Mouse (Mus musculus) heart, embryonic 14.5 days (tissue): ENCODE measurements around the gene Prss16. TPM values are rescaled to one million over a fixed set of nuclear protein-coding genes. Genes with fewer than 3 reads are reported as not detected.
"Not testable (repeated sequence)": the region's sequence is repeated elsewhere in the genome, so short reads cannot be mapped to it uniquely, and the experiment has no call there.

ENCODE experiments used
- ATAC-seq: fragments of 200-750 bp; cut with Nextera tagmentation; 2 replicates; pipeline ENCODE4 v1.8.0; 2017; ENCODE audit warnings: low read depth, moderate TSS enrichment; ENCODE audit not compliant: insufficient number of reproducible peaks, insufficient read depth, low FRiP score
- H3K27ac ChIP-seq, 2 experiments: fragments of 200-500 bp in 1 of 2; fragments of 300-500 bp in 1 of 2; sonication (generic) in 1 of 2; replicated peaks in 1 of 2; 2 replicates each; pipeline ENCODE4 v1.5.1; 2012 to 2014; ENCODE audit warnings: low read depth in 2 of 2, low read length in 2 of 2, control low read depth in 1 of 2, mild to moderate bottlenecking in 1 of 2, mixed read lengths in 1 of 2; ENCODE audit not compliant: control insufficient read depth in 1 of 2, insufficient read depth in 1 of 2
- H3K27me3 ChIP-seq: fragments of 300-500 bp; sonication (generic); 2 replicates; pipeline ENCODE4 v1.6.1; 2014; ENCODE audit warnings: mild to moderate bottlenecking, low read length, control low read depth; ENCODE audit not compliant: control insufficient read depth, insufficient read depth
- H3K36me3 ChIP-seq: fragments of 300-500 bp; sonication (generic); 2 replicates; pipeline ENCODE4 v1.6.1; 2014; ENCODE audit warnings: mild to moderate bottlenecking, control low read depth, low read length, mixed read lengths; ENCODE audit not compliant: control insufficient read depth, insufficient read depth
- H3K4me1 ChIP-seq, 2 experiments: fragments of 200-500 bp in 1 of 2; fragments of 300-500 bp in 1 of 2; sonication (generic) in 1 of 2; 2 replicates each; pipeline ENCODE4 v1.6.1; 2012 to 2014; ENCODE audit warnings: low read length in 2 of 2, control low read depth in 1 of 2, mixed read lengths in 1 of 2; ENCODE audit not compliant: control insufficient read depth in 2 of 2, insufficient read depth in 2 of 2
- H3K4me2 ChIP-seq: fragments of 300-500 bp; sonication (generic); 2 replicates; pipeline ENCODE4 v1.6.1; 2014; ENCODE audit warnings: mild to moderate bottlenecking, low read length
- H3K4me3 ChIP-seq, 2 experiments: fragments of 200-500 bp in 1 of 2; fragments of 300-500 bp in 1 of 2; sonication (generic) in 1 of 2; 2 replicates each; pipeline ENCODE4 v1.5.1; 2012 to 2014; ENCODE audit warnings: low read length in 2 of 2, mild to moderate bottlenecking in 2 of 2, control low read depth in 1 of 2, low read depth in 1 of 2, moderate library complexity in 1 of 2; ENCODE audit not compliant: control insufficient read depth in 1 of 2, insufficient read depth in 1 of 2
- H3K9ac ChIP-seq: fragments of 300-500 bp; sonication (generic); 2 replicates; pipeline ENCODE4 v1.6.1; 2014; ENCODE audit warnings: mild to moderate bottlenecking, low read length
- H3K9me3 ChIP-seq: fragments of 300-500 bp; sonication (generic); 2 replicates; pipeline ENCODE4 v1.6.1; 2016; ENCODE audit warnings: low read length, control low read depth; ENCODE audit not compliant: control insufficient read depth
- WGBS: fragments of 180-500 bp; shearing (Covaris S2); extraction: QIAGEN DNeasy Blood & Tissue Kit; methylation state at CpG from one replicate; pipeline ENCODE4 v1.1.7; 2014; 5-methylcytosine and 5-hydroxymethylcytosine counted together
- polyA plus RNA-seq: library from polyadenylated mRNA; unstranded; fragments of >200 nt; fragmentation: Nextera tagmentation; extraction: Ambion mirVana; gene quantifications from 2 replicates; pipeline ENCODE4 v1.2.1, GENCODE M21; 2014

Prss16 gene
- polyA plus RNA-seq, 1 experiment from 2014 or later = 0.88 TPM

GRCm38 (mm10) chr13:22044432-22045155 is 35.1 kb upstream of the Prss16 start:
- Histone ChIP-seq H3K4me2 (0 out of 2 replicates have a peak overlapping the region, but pooled peaks have one; percentile 70), H3K4me1 (peaks cover 2 to 21% of the 10 kb centered on the region in 2 experiments), H3K4me3 (no peak overlapping the region), H3K9me3 (no peaks in the 10 kb centered on the region), H3K27ac (no peak overlapping the region), H3K36me3 (no peaks in the 10 kb centered on the region), H3K27me3 (no peaks in the 10 kb centered on the region), H3K9ac (no peak overlapping the region)
- ATAC-seq = no peak
- WGBS = 91% methylated on average over 6 of the region's 6 CpGs

- H3K4me3 ChIP-seq = peak overlapping the region; percentile 40 to 42
- H3K4me1 ChIP-seq = peaks cover 2 to 20% of the 10 kb centered on the region in 2 experiments; a peak in 3 of 4 replicates
- under 1% methylated on average over 10 of the region's 14 CpGs for WGBS
- peak overlapping the region; percentile 66 for H3K9ac ChIP-seq
- H3K9me3 ChIP-seq = no peaks in the 10 kb centered on the region
- no peaks in the 10 kb centered on the region for H3K36me3 ChIP-seq
- peak overlapping the region; percentile 70 for H3K4me2 ChIP-seq
- ATAC-seq = no peak
- no peaks in the 10 kb centered on the region for H3K27me3 ChIP-seq
- H3K27ac ChIP-seq = peak overlapping the region; percentile 83 to 85
Measured at GRCm38 (mm10) chr13:22043503-22044431, 34.2 kb upstream of the Prss16 start.

DNA sequence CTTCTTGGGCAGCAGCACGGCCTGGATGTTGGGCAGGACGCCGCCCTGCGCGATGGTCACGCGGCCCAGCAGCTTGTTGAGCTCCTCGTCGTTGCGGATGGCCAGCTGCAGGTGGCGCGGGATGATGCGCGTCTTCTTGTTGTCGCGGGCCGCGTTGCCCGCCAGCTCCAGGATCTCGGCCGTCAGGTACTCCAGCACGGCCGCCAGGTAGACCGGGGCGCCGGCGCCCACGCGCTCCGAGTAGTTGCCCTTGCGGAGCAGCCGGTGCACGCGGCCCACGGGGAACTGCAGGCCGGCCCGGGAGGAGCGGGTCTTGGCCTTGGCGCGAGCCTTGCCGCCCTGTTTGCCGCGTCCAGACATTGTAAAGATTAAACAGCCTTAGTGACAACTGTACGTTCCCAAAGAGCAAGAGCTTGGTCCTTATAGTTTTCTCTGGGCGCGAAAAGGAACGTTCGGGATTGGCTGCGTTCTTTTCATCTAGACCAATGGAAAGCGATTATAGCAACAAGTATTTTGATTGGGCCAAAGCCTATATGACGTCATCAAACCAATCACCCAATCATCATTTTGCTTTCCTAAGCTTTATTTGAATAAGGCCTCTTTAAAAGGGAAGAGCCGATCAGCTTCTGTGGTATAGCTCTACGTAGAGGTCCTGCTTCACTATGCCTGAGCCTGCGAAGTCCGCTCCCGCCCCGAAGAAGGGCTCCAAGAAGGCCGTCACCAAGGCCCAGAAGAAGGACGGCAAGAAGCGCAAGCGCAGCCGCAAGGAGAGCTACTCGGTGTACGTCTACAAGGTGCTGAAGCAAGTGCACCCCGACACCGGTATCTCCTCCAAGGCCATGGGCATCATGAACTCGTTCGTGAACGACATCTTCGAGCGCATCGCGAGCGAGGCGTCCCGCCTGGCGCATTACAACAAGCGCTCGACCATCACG is 33.3 kb upstream of the Prss16 start, which contains the start of the genes Hist1h2ag and Hist1h2bj:
Gene Hist1h2ag, minus strand, starts transcription at position 377 of the 935 bp plus-strand sequence.
Gene Hist1h2bj, plus strand, starts transcription at position 647 of the 935 bp plus-strand sequence.
- WGBS = under 1% methylated on average over 39 of the region's 80 CpGs
- Histone ChIP-seq H3K4me2 (peak within 1 kb of the TSS; percentile 70), H3K4me1 (peaks cover 2 to 20% of the 10 kb centered on the region in 2 experiments; a peak in 3 of 4 replicates), H3K27ac (peak within 1 kb of the TSS; percentile 88 to 96), H3K4me3 (peak within 1 kb of the TSS; percentile 40 to 47), H3K9ac (peak within 1 kb of the TSS; percentile 72)
- H3K27me3 ChIP-seq, H3K36me3 ChIP-seq, H3K9me3 ChIP-seq: not testable (repeated sequence)
- ATAC-seq = peak; percentile 88

- no peak for ATAC-seq
- Histone ChIP-seq H3K4me3 (peak overlapping the region; percentile 40 to 47), H3K36me3 (no peaks in the 10 kb centered on the region), H3K9ac (peak overlapping the region; percentile 72), H3K27ac (peak overlapping the region; percentile 88 to 96), H3K9me3 (no peaks in the 10 kb centered on the region), H3K4me2 (peak overlapping the region; percentile 70), H3K4me1 (peaks cover 2 to 20% of the 10 kb centered on the region in 2 experiments; a peak in 3 of 4 replicates), H3K27me3 (no peaks in the 10 kb centered on the region)
- WGBS = 8% methylated on average over 13 of the region's 13 CpGs
Measured at GRCm38 (mm10) chr13:22041651-22042567, 32.4 kb upstream of the Prss16 start.

DNA sequence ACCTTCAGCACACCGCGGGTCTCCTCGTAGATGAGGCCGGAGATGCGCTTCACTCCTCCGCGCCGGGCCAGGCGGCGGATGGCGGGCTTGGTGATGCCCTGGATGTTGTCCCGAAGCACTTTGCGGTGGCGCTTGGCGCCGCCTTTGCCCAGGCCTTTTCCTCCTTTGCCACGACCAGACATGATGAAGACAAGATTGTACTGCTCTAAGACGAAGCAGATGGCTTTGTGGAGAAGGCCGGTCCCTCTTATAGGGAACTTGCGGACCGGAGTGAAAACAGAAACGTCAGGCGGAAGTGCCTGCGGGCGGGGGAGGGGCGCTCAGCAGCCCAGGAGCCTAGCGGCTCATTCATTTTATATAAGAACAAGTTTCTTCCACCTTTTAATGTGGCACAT is 31.6 kb upstream of the Prss16 start, which contains the start of gene Hist1h4i:
Gene Hist1h4i, minus strand, starts transcription at position 221 of the 395 bp plus-strand sequence.
- peak within 1 kb of the TSS; percentile 88 to 96 for H3K27ac ChIP-seq
- not testable (repeated sequence) for H3K27me3 ChIP-seq, H3K36me3 ChIP-seq, H3K9me3 ChIP-seq
- H3K4me3 ChIP-seq = peak within 1 kb of the TSS; percentile 41 to 49
- peak; percentile 63 for ATAC-seq
- peak within 1 kb of the TSS; percentile 70 for H3K4me2 ChIP-seq
- WGBS = under 1% methylated on average over 24 of the region's 27 CpGs
- H3K9ac ChIP-seq = peak within 1 kb of the TSS; percentile 72
- H3K4me1 ChIP-seq = peaks cover 4 to 28% of the 10 kb centered on the region in 2 experiments; a peak in 3 of 4 replicates

- peak overlapping the region; percentile 64 for H3K9ac ChIP-seq
- H3K9me3 ChIP-seq = no peaks in the 10 kb centered on the region
- no peaks in the 10 kb centered on the region for H3K27me3 ChIP-seq
- WGBS = 1% methylated on average over 19 of the region's 24 CpGs
- no peaks in the 10 kb centered on the region for H3K36me3 ChIP-seq
- H3K4me1 ChIP-seq = peaks cover 4 to 28% of the 10 kb centered on the region in 2 experiments; a peak in 3 of 4 replicates
- H3K4me3 ChIP-seq = peak overlapping the region; percentile 41 to 49
- H3K4me2 ChIP-seq = peak overlapping the region; percentile 70
- H3K27ac ChIP-seq = peak overlapping the region; percentile 88 to 89
- ATAC-seq = no peak
Measured at GRCm38 (mm10) chr13:22040464-22041141, 31.1 kb upstream of the Prss16 start.
